Mouse (Mus musculus) bone marrow, adult 2 months (tissue): ENCODE results near the gene Tulp2.

Experiments
- CTCF ChIP-seq: fragments of 200-500 bp; IDR thresholded peaks from 2 replicates; pipeline ENCODE4 v1.5.1; 2011; ENCODE audit warnings: low read length, control low read depth; ENCODE audit not compliant: control insufficient read depth, insufficient read depth
- POLR2A ChIP-seq: fragments of 200-500 bp; IDR thresholded peaks from 2 replicates; pipeline ENCODE4 v1.6.1; 2011; ENCODE audit warnings: low read depth, mild to moderate bottlenecking, control low read depth, low read length, borderline replicate concordance; ENCODE audit not compliant: control insufficient read depth

GRCm38 (mm10) chr7:45520605-45521004, 38.9 kb downstream of the Tulp2 start:
- TF ChIP-seq CTCF (no peak), POLR2A (no peak)
